28 mouse cellular contexts compared by ENCODE assay signal in the genomic region with DNA sequence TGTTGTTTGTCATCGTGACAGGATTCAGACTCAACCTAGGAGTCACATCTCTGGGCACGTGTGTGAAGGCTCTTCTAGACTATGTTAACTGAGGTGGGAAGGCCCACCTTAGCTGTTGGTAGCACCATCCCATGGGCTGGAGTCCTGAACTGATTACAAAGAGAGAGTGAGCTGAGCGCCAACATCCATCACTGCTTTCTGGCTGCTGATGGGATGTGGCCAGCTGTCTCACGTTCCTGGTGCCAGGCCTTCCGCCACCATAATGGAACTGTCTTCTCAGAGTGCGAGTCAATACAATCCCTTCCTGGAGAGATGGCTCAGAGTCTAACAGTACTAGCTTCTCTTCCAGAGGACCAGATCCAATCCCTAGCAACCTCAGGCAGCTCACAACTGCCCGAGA.
DNase-seq lines count a peak whose midpoint lies in the region; ATAC-seq and TF ChIP-seq lines count a peak whose summit lies in the region.
"Had no signal": no experiment of that assay in that cellular context is flagged by ENCODE, and none has a peak within 500 bp of the region (broad histone marks: within the 10 kb centered on the region; RNA-seq: fewer than 3 reads in every experiment).

No protein-coding gene starts in this region.

- no peaks in the 10 kb centered on the region for H3K36me3 ChIP-seq in midbrain, embryonic 11.5 days (ENCODE audit: control insufficient read depth, insufficient read depth, low read length)
- H3K36me3 ChIP-seq in midbrain, embryonic 15.5 days (replicated peaks), result no peaks in the 10 kb centered on the region
- H3K36me3 ChIP-seq: embryonic facial prominence, embryonic 13.5 days; embryonic facial prominence, embryonic 15.5 days; forebrain, embryonic 10.5 days; forebrain, embryonic 12.5 days; G1E had no signal

- H3K9ac ChIP-seq in midbrain, embryonic 11.5 days (ENCODE audit: low read length), result no peak overlapping the region
- no peak overlapping the region for H3K9ac ChIP-seq in midbrain, embryonic 15.5 days
- H3K9ac ChIP-seq: embryonic facial prominence, embryonic 13.5 days; embryonic facial prominence, embryonic 15.5 days; forebrain, embryonic 12.5 days had no signal

- H3K4me1 ChIP-seq in midbrain, embryonic 11.5 days (ENCODE audit: control insufficient read depth, insufficient read depth, low read length), result peaks cover 4% of the 10 kb centered on the region; the same call in 1 of the 2 replicates
- peaks cover 14% of the 10 kb centered on the region for H3K4me1 ChIP-seq in midbrain, embryonic 15.5 days

- H3K4me2 ChIP-seq in midbrain, embryonic 11.5 days, result no peak overlapping the region
- no peak overlapping the region for H3K4me2 ChIP-seq in midbrain, embryonic 15.5 days
- H3K4me2 ChIP-seq: embryonic facial prominence, embryonic 13.5 days; embryonic facial prominence, embryonic 15.5 days; forebrain, embryonic 12.5 days had no signal

- DNase-seq in cerebellum, postnatal 10 days, result peak; percentile 70 to 76
- DNase-seq in cerebellum, adult 9-11 months, result no peak
- peak; percentile 75 for DNase-seq in heart, adult 11 months
- no peak for DNase-seq in heart, postnatal 25 days (ENCODE audit: low spot score)
- DNase-seq in midbrain, embryonic 11.5 days (ENCODE audit: low spot score, missing footprints), result peak; percentile 53
- peak; percentile 30 for DNase-seq in brain, embryonic 14.5 days (ENCODE audit: low read depth)
- DNase-seq: adrenal gland, adult 8-10 months; adrenal gland, postnatal 14 days; adrenal gland, postnatal 36 days; B cell, adult 2 months; cerebellum, adult 11 months; cerebellum, adult 18-20 months; cerebellum, adult 9-10 months; cerebellum, postnatal 36 days; embryo, embryonic 11 days had no signal

- TF ChIP-seq CTCF in brain, embryonic 14.5 days (IDR thresholded peaks at IDR 0.05; ENCODE audit: borderline replicate concordance, extremely low read depth, insufficient read depth, insufficient read length), result no peak

- intact Hi-C loops in heart, postnatal 25 days (cut with DNase I), result no loop called here

- no peak overlapping the region for H3K27ac ChIP-seq in midbrain, embryonic 11.5 days (ENCODE audit: low read depth, low read length)
- no peak overlapping the region for H3K27ac ChIP-seq in midbrain, embryonic 15.5 days
- H3K27ac ChIP-seq: embryonic facial prominence, embryonic 13.5 days; embryonic facial prominence, embryonic 15.5 days; forebrain, embryonic 10.5 days; forebrain, embryonic 12.5 days had no signal

- H3K4me3 ChIP-seq in midbrain, embryonic 11.5 days (ENCODE audit: low read depth, low read length), result no peak overlapping the region
- no peak overlapping the region for H3K4me3 ChIP-seq in midbrain, embryonic 15.5 days
- H3K4me3 ChIP-seq: embryonic facial prominence, embryonic 13.5 days; embryonic facial prominence, embryonic 15.5 days; erythroblast, embryonic 14.5 days; forebrain, embryonic 10.5 days; forebrain, embryonic 12.5 days had no signal

- ATAC-seq in midbrain, embryonic 11.5 days (ENCODE audit: low FRiP score), result no peak
- no peak for ATAC-seq in midbrain, embryonic 15.5 days (replicated peaks)
- ATAC-seq: activated CD4-positive, CD25-positive, alpha-beta regulatory T cell, adult 4 months; CD4-positive, CD25-positive, alpha-beta regulatory T cell, adult 4 months; forebrain, embryonic 14.5 days; forebrain, embryonic 16.5 days; Patski had no signal

- no peaks in the 10 kb centered on the region; the same call in 1 of the 2 replicates for H3K27me3 ChIP-seq in midbrain, embryonic 11.5 days (ENCODE audit: control insufficient read depth, insufficient read depth, low read length)
- 0 out of 2 replicates have a peak, but pooled peaks cover 2% of the 10 kb centered on the region for H3K27me3 ChIP-seq in midbrain, embryonic 15.5 days (replicated peaks)
- H3K27me3 ChIP-seq: CH12.LX; embryonic facial prominence, embryonic 13.5 days; embryonic facial prominence, embryonic 15.5 days had no signal

- 89% methylated on average over 7 of the region's 7 CpGs for WGBS in midbrain, embryonic 11.5 days
- 85% methylated on average over 7 of the region's 7 CpGs for WGBS in midbrain, embryonic 15.5 days

- H3K9me3 ChIP-seq in midbrain, embryonic 11.5 days (ENCODE audit: control insufficient read depth, low read length), result no peaks in the 10 kb centered on the region
- no peaks in the 10 kb centered on the region for H3K9me3 ChIP-seq in midbrain, embryonic 15.5 days
- H3K9me3 ChIP-seq: embryonic facial prominence, embryonic 13.5 days; embryonic facial prominence, embryonic 15.5 days; forebrain, embryonic 10.5 days; forebrain, embryonic 12.5 days; G1E had no signal

- TF ChIP-seq POLR2A in brain, embryonic 14.5 days (IDR thresholded peaks at IDR 0.05; ENCODE audit: borderline replicate concordance, extremely low read depth, insufficient read depth, insufficient read length, poor library complexity, severe bottlenecking), result no peak

Comparison
In these comparisons a context has a peak if more than half of its experiments do, and no peak if none do; other contexts are left out.
1. DNase-seq: peak in cerebellum, postnatal 10 days (2 of 2), heart, adult 11 months (single experiment), midbrain, embryonic 11.5 days (single experiment) and brain, embryonic 14.5 days (single experiment); none in cerebellum, adult 9-11 months (single experiment) and heart, postnatal 25 days (single experiment).